Mouse (Mus musculus) cortical plate, adult 2 months (tissue): ENCODE measurements around the gene Nutm1.
"Not testable (repeated sequence)": the region's sequence is repeated elsewhere in the genome, so short reads cannot be mapped to it uniquely, and the experiment has no call there.

Source experiments
- CTCF ChIP-seq: fragments of 200-500 bp; IDR thresholded peaks from 2 replicates; pipeline ENCODE4 v1.5.1; 2011; ENCODE audit warnings: mild to moderate bottlenecking, control low read depth, low read length; ENCODE audit not compliant: insufficient read depth; ENCODE audit errors: extremely low read depth
- POLR2A ChIP-seq: fragments of 200-500 bp; IDR thresholded peaks from 2 replicates; pipeline ENCODE4 v1.6.1; 2011; ENCODE audit warnings: mild to moderate bottlenecking, low read length, control low read depth; ENCODE audit not compliant: insufficient read depth; ENCODE audit errors: extremely low read depth

DNA sequence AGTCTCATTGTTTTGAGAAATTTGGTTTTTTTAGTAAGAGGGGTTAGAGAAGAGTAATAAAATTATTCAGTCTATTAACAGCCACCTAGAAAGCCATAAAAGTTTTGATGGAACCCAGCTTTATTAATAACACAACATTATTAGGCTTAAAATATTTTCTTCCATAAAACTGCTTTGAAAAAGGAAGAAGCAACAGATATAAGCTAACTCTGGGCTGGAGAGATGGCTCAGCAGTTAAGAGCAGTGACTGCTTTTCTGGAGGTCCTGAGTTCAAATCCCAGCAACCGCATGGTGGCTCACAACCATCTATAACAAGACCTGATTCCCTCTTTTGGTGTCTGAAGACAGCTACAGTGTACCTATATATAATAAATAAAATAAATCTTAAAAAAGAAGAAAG is 27.0 kb upstream of the Nutm1 start:
- not testable (repeated sequence) for TF ChIP-seq CTCF, POLR2A
